Mouse (Mus musculus): ENCODE measurements around the gene Gm20425. TPM values are rescaled to one million over a fixed set of nuclear protein-coding genes. Genes with fewer than 3 reads are reported as not detected.

The Gm20425 gene
- not detected in 2 replicates for polyA plus RNA-seq (2012; ENCODE audit: insufficient read depth, insufficient read length, low replicate concordance, missing spikeins)

DNA sequence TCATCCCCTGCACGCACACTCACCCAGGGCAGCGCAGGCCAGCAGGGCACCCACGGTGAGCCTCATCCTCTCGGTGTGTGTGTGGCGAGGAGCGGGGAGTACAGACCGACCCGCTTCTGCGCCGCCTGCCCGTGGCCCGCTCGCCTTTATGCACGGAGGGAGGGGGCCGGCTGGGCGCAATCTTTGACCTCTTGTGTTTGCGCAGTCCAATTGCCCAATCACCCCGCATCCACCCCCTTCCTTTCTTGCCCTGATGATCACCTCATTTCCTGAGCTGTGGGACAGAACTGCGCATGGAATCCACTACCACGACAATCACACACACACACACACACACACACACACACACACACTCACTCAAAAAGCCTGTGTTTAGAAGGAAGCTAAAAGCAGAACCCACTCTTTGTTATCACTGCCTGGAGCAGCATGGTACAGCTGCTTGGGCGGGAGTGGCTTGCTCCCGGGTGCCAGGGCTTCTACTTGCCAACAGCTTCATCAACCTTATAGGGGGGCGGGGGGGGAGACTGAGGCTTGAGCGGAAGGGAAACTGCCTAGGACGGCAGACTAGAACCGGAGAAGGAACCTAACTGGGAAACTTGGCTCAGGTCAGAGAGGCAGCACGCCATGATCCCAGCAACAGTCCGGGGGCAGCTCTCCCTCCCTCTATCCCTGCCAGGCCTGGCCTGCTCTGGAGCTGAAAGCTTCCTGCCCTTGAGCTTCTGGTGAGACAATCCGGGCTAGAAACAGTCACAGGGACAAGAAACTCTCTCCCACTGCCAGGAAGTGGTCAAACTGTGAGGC lies at the start of gene Gm20425, which contains the start of gene Trf:
Gene Gm20425 (minus strand): TSS at position 157 of the 801 bp plus-strand sequence.
Gene Trf (minus strand): TSS at position 294 of the 801 bp plus-strand sequence.
- H3K4me3 ChIP-seq (ENCODE audit: insufficient read depth, low read depth, low read length) = peak within 1 kb of the TSS; percentile 18
- WGBS = 38% methylated on average over 29 of the region's 29 CpGs

DNA sequence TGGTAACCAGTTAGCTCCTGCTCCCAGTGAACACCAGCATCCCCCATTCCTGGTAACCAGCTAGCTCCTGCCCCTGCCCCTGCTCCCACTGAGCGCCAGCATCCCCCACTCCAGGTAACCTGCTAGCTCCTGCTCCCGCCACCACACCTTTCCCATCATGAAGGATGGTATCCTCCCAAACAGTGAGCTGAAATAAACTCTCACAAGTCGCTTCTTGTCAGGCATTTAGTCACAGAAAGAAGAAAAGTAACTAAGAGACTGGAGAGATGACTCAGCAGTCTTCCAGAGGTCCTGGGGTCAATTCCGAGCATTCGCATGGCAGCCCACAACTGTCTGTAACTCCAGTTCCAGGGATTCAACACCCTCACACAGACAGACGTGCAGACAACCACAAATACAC lies 46.8 kb upstream of the Gm20425 start:
- WGBS = 94% methylated on average over 6 of the region's 6 CpGs
- Histone ChIP-seq H3K27ac (ENCODE audit: insufficient read depth, low read depth, low read length) (no peak overlapping the region), H3K4me3 (ENCODE audit: insufficient read depth, low read depth, low read length) (no peak overlapping the region), H3K4me1 (ENCODE audit: control insufficient read depth, insufficient read depth, low read length) (no peaks in the 10 kb centered on the region)
- TF ChIP-seq CTCF (IDR thresholded peaks at IDR 0.05; ENCODE audit: insufficient read depth, low read depth, low read length) (no peak), POLR2A (IDR thresholded peaks at IDR 0.05; ENCODE audit: insufficient read depth, low read depth, low read length) (no peak)

More for the DNA sequence above, at the start of gene Gm20425, which contains the start of gene Trf:
- TF ChIP-seq CTCF (IDR thresholded peaks at IDR 0.05; ENCODE audit: insufficient read depth, low read depth, low read length) = no peak
- TF ChIP-seq POLR2A (IDR thresholded peaks at IDR 0.05; ENCODE audit: insufficient read depth, low read depth, low read length) = no peak
- H3K4me1 ChIP-seq (ENCODE audit: control insufficient read depth, insufficient read depth, low read length) = peaks cover 8% of the 10 kb centered on the region
- H3K27ac ChIP-seq (ENCODE audit: insufficient read depth, low read depth, low read length) = no peak within 1 kb of the TSS

DNA sequence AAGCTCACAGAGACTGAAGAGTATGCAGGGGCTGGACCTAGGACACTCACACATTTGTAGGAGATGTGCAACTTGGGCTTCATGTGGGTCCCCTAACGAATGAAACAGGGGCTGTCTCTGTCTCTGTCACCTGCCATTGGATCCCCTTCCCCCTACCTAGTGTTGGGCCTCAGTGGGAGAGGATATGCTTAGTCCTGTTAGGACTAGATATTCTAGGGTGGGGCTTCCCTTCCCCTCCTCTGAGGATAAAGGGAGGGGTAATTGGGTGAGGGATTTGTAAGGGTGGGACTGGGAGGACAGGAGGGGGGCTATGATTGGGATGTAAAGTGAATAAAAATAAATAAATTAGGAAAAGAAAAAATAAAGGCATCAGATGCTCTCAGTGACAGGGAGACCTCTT lies 45.6 kb upstream of the Gm20425 start:
- WGBS = 89% methylated on average over 1 of the region's 1 CpGs
- Histone ChIP-seq H3K27ac (ENCODE audit: insufficient read depth, low read depth, low read length) (no peak overlapping the region), H3K4me3 (ENCODE audit: insufficient read depth, low read depth, low read length) (no peak overlapping the region), H3K4me1 (ENCODE audit: control insufficient read depth, insufficient read depth, low read length) (no peaks in the 10 kb centered on the region)
- TF ChIP-seq CTCF (IDR thresholded peaks at IDR 0.05; ENCODE audit: insufficient read depth, low read depth, low read length) (no peak), POLR2A (IDR thresholded peaks at IDR 0.05; ENCODE audit: insufficient read depth, low read depth, low read length) (no peak)

DNA sequence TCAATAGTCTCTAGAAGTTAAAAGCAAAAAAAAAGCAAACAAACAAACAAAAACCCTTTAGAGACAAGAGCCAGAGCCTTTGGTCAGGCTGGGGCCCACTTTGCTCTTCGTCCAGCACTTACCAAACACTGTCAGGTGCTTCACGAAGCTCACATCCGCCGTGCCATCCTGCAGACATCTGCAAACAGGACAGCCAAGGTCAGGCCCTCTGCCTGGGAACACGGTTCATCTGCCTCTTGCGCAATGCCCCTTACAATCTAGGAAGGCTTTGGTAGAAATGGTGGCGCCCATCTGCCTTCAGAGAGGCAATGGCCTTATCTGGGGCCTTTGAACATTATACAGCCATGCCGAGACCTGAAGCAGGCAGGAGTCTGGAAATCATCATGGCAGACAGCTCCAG lies 44.7 kb upstream of the Gm20425 start:
- Histone ChIP-seq H3K4me3 (ENCODE audit: insufficient read depth, low read depth, low read length) (no peak overlapping the region), H3K27ac (ENCODE audit: insufficient read depth, low read depth, low read length) (no peak overlapping the region), H3K4me1 (ENCODE audit: control insufficient read depth, insufficient read depth, low read length) (no peaks in the 10 kb centered on the region)
- TF ChIP-seq CTCF (IDR thresholded peaks at IDR 0.05; ENCODE audit: insufficient read depth, low read depth, low read length) (no peak), POLR2A (IDR thresholded peaks at IDR 0.05; ENCODE audit: insufficient read depth, low read depth, low read length) (no peak)
- WGBS = 92% methylated on average over 8 of the region's 8 CpGs

DNA sequence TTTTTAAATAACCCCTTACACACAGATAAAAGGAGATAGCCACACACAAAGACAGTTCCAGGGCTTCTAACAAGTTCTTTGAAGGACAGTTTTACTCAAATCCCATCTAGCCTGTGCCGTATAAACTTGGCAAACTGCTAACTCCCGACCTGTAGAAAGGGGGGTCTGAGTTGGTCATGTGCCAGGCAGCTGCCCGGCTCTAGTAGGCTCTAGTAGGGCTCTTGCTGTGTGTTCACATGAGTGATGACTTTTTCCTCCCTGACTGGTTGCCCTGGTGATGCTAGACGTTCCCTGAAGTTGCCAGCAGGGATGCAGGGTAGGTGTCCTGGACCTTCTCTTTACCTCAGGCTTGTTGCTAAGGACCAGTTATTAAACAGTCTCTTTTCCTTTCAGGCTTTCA lies 41.0 kb upstream of the Gm20425 start:
- WGBS = 16% methylated on average over 4 of the region's 4 CpGs

DNA sequence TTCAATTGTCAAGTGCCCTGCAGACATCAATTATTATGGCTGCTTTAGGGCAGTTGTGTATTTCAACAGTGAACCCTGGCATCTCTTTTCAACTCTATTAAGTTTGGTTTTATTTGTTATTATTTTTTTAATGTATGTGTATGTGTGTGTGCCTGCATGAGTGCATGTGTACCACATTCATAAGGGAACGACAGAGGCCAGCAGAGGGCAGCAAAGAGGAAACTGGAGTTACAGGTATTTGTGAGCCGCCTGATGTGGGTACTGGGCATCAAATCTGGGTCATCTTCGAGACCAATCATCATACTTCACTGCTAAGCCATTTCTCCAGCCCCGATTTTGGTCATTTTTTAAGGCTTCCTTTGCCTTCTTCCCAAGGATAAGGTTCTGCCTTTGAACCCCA lies 35.7 kb upstream of the Gm20425 start:
- Histone ChIP-seq H3K4me3 (ENCODE audit: insufficient read depth, low read depth, low read length) (no peak overlapping the region), H3K4me1 (ENCODE audit: control insufficient read depth, insufficient read depth, low read length) (no peaks in the 10 kb centered on the region), H3K27ac (ENCODE audit: insufficient read depth, low read depth, low read length) (no peak overlapping the region)
- 92% methylated on average over 4 of the region's 4 CpGs for WGBS
- TF ChIP-seq POLR2A (IDR thresholded peaks at IDR 0.05; ENCODE audit: insufficient read depth, low read depth, low read length) = no peak
- no peak for TF ChIP-seq CTCF (IDR thresholded peaks at IDR 0.05; ENCODE audit: insufficient read depth, low read depth, low read length)

More for the DNA sequence above, 41.0 kb upstream of the Gm20425 start:
- no peaks in the 10 kb centered on the region for H3K4me1 ChIP-seq (ENCODE audit: control insufficient read depth, insufficient read depth, low read length)
- H3K27ac ChIP-seq (ENCODE audit: insufficient read depth, low read depth, low read length) = no peak overlapping the region
- no peak for TF ChIP-seq CTCF (IDR thresholded peaks at IDR 0.05; ENCODE audit: insufficient read depth, low read depth, low read length)
- H3K4me3 ChIP-seq (ENCODE audit: insufficient read depth, low read depth, low read length) = no peak overlapping the region

DNA sequence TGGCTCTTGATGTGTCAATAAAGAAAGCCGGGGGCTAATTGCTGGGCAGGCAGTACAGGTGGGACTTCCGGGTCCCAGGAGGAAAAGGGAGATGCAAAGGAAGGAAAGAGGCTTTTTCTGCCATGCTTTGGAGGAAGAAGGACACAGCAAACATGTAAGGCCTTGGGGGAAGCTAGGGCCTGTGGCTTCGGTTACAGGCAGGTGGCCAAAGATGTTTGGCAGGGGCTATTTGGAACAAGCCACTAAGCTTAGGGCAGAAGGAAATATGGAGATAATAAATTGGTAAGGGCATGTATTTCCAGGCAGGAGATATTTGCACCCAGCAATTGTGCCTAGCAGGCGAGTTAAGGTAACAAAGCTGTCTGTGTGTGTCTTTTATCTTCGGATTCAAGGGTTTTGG lies 22.8 kb upstream of the Gm20425 start:
- no peak overlapping the region for H3K4me3 ChIP-seq (ENCODE audit: insufficient read depth, low read depth, low read length)
- no peak overlapping the region for H3K27ac ChIP-seq (ENCODE audit: insufficient read depth, low read depth, low read length)
- 76% methylated on average over 5 of the region's 5 CpGs for WGBS
- TF ChIP-seq CTCF (IDR thresholded peaks at IDR 0.05; ENCODE audit: insufficient read depth, low read depth, low read length) (no peak), POLR2A (IDR thresholded peaks at IDR 0.05; ENCODE audit: insufficient read depth, low read depth, low read length) (no peak)
- H3K4me1 ChIP-seq (ENCODE audit: control insufficient read depth, insufficient read depth, low read length) = no peaks in the 10 kb centered on the region

DNA sequence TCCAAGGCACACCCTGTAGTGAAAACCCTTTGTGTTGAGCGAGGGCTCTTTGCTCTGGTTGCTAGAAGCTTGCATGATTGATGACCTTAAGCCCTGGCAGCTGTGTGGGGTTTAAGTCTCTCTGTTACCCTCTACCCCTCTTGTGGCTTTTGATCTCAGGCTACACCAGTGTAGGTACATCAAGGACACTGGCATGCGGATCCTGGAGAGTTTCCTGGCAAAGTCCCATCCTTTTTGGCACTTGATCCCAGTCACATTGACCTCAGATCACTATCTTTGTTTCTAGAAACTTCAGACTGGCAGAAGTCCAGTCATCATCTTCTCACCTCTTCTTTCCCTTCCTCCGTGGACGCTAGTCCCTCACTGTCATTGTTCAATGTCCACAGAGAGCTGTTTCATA lies 18.5 kb upstream of the Gm20425 start:
- 58% methylated on average over 4 of the region's 4 CpGs for WGBS
- TF ChIP-seq CTCF (IDR thresholded peaks at IDR 0.05; ENCODE audit: insufficient read depth, low read depth, low read length) (no peak), POLR2A (IDR thresholded peaks at IDR 0.05; ENCODE audit: insufficient read depth, low read depth, low read length) (no peak)
- H3K4me1 ChIP-seq (ENCODE audit: control insufficient read depth, insufficient read depth, low read length) = no peaks in the 10 kb centered on the region
- no peak overlapping the region for H3K27ac ChIP-seq (ENCODE audit: insufficient read depth, low read depth, low read length)
- H3K4me3 ChIP-seq (ENCODE audit: insufficient read depth, low read depth, low read length) = no peak overlapping the region

DNA sequence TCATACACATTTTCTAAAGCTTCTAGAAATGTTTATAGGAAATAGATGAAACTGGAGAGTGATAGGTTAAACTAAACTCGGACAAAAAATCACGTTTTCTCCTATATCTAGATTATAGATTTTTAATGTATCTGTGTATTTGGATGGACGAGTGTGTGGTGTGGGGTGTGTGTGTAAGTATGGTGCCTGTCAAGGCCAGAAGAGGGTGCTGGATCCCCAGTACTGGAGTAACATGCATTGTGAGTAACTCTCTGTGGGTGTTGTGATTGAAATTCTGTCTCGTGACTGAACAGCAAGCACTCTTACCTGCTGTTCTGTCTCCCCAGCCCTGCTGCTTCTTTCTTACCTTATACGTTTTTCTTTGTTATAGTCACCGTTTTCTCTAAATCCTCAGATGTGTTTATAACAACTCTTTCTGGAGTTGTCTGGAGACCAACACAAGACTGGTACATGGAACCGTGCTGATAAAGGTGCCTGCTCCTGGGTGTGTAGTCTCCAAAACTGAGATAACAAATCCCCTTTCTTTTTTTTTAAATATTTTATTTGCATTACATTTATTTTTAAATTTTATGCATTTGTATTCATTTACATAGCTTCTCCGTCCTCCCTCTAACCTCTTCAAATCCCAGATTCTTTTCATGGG lies 16.5 kb upstream of the Gm20425 start:
- WGBS = 89% methylated on average over 8 of the region's 8 CpGs
- H3K27ac ChIP-seq (ENCODE audit: insufficient read depth, low read depth, low read length) = no peak overlapping the region
- TF ChIP-seq CTCF (IDR thresholded peaks at IDR 0.05; ENCODE audit: insufficient read depth, low read depth, low read length) (no peak), POLR2A (IDR thresholded peaks at IDR 0.05; ENCODE audit: insufficient read depth, low read depth, low read length) (no peak)
- H3K4me1 ChIP-seq (ENCODE audit: control insufficient read depth, insufficient read depth, low read length) = no peaks in the 10 kb centered on the region
- H3K4me3 ChIP-seq (ENCODE audit: insufficient read depth, low read depth, low read length) = no peak overlapping the region

Data from olfactory bulb, adult 2 months (tissue).